Mouse (Mus musculus): ENCODE data around the gene Ndufb6.

- TF ChIP-seq GATA1 (IDR thresholded peaks at IDR 0.05; ENCODE audit: borderline replicate concordance, low read length): no peak
- TF ChIP-seq FLI1 (IDR thresholded peaks at IDR 0.05; ENCODE audit: low read length): no peak
Measured at GRCm38 (mm10) chr4:40227131-40227530, 52.1 kb downstream of the Ndufb6 start.
